Mouse (Mus musculus) ES-E14 (cell line): ENCODE measurements at regions not wholly inside any gene's neighbourhood (a gene's known extent, or its start where the extent isn't known, plus 50 kb on each side); places are given as distances from the start of the nearest gene placed in this dataset.

Experiments
- DNase-seq: peaks from one replicate; pipeline ENCODE4 v3.0.0-alpha.2; 2013; ENCODE audit warnings: low read depth, low spot score
- H3K27ac ChIP-seq: 2 replicates; pipeline ENCODE4 v1.5.1; 2012; ENCODE audit warnings: low read depth, mild to moderate bottlenecking, low read length, moderate library complexity, mixed read lengths; ENCODE audit not compliant: poor library complexity, insufficient read depth, severe bottlenecking
- H3K36me3 ChIP-seq: 2 replicates; pipeline ENCODE4 v1.6.1; 2012; ENCODE audit warnings: mild to moderate bottlenecking, low read length, moderate library complexity, mixed read lengths; ENCODE audit not compliant: control insufficient read depth, poor library complexity, insufficient read depth, severe bottlenecking
- H3K4me1 ChIP-seq, 2 experiments: fragments of 150-350 bp in 1 of 2; sonication (generic) in 1 of 2; 2 replicates each; pipeline ENCODE4 v1.6.1; 2012; ENCODE audit warnings: low read length in 2 of 2, mild to moderate bottlenecking in 1 of 2, mixed read lengths in 1 of 2; ENCODE audit not compliant: control insufficient read depth in 2 of 2, insufficient read depth in 2 of 2, poor library complexity in 1 of 2
- H3K4me3 ChIP-seq, 2 experiments: fragments of 150-350 bp in 1 of 2; sonication (generic) in 1 of 2; 2 replicates each; pipeline ENCODE4 v1.5.1; 2012; ENCODE audit warnings: low read length in 2 of 2, low read depth in 1 of 2, mild to moderate bottlenecking in 1 of 2, mixed read lengths in 1 of 2; ENCODE audit not compliant: insufficient read depth in 1 of 2, poor library complexity in 1 of 2, severe bottlenecking in 1 of 2
- H3K9ac ChIP-seq: 2 replicates; pipeline ENCODE4 v1.6.1; 2012; ENCODE audit warnings: low read depth, mild to moderate bottlenecking, low read length, mixed read lengths; ENCODE audit not compliant: poor library complexity, insufficient read depth, severe bottlenecking
- H3K9me3 ChIP-seq: fragments of 150-350 bp; sonication (generic); 2 replicates; pipeline ENCODE4 v1.6.1; 2012; ENCODE audit warnings: low read depth, mild to moderate bottlenecking, low read length; ENCODE audit not compliant: control insufficient read depth, insufficient read depth
- CHD2 ChIP-seq: IDR thresholded peaks from 2 replicates; pipeline ENCODE4 v1.6.1; 2014; ENCODE audit warnings: mild to moderate bottlenecking, low read depth, low read length, inconsistent platforms
- HCFC1 ChIP-seq: IDR thresholded peaks from 2 replicates; pipeline ENCODE4 v1.6.1; 2012; ENCODE audit warnings: low read length, inconsistent platforms, borderline replicate concordance; ENCODE audit not compliant: insufficient read depth
- MAFK ChIP-seq: IDR thresholded peaks from 2 replicates; pipeline ENCODE4 v1.6.1; 2014; ENCODE audit warnings: mild to moderate bottlenecking, low read depth, low read length, inconsistent platforms; ENCODE audit not compliant: insufficient read depth
- ZC3H11A ChIP-seq: IDR thresholded peaks from 2 replicates; pipeline ENCODE4 v1.6.1; 2012; ENCODE audit warnings: low read depth, mild to moderate bottlenecking, inconsistent platforms, low read length, borderline replicate concordance
- ZNF384 ChIP-seq: IDR thresholded peaks from 2 replicates; pipeline ENCODE4 v1.6.1; 2012; ENCODE audit warnings: low read depth, low read length, inconsistent platforms
- in situ Hi-C, 2 experiments: fragments of 600-800 bp; cut with MboI; formaldehyde crosslinking; loops; one replicate each; pipeline ENCODE4 v1.15.1; 2025; ENCODE audit warnings: low sequenced_read_pairs in 2 of 2, inconsistent platforms in 1 of 2; ENCODE audit not compliant: unreplicated experiment in 2 of 2

- in situ Hi-C loops, result no loop called here
- no peak for DNase-seq
- Histone ChIP-seq H3K9ac (no peak overlapping the region), H3K4me3 (no peak overlapping the region), H3K27ac (no peak overlapping the region), H3K36me3 (no peaks in the 10 kb centered on the region), H3K9me3 (no peaks in the 10 kb centered on the region), H3K4me1 (no peaks in the 10 kb centered on the region)
- no peak for TF ChIP-seq ZNF384
- no peak for TF ChIP-seq HCFC1
- no peak for TF ChIP-seq CHD2
- no peak for TF ChIP-seq MAFK
- no peak for TF ChIP-seq ZC3H11A
These were observed 497.1 kb upstream of the Tnp1 start for GRCm38 (mm10) chr1:73512836-73513235.

DNA sequence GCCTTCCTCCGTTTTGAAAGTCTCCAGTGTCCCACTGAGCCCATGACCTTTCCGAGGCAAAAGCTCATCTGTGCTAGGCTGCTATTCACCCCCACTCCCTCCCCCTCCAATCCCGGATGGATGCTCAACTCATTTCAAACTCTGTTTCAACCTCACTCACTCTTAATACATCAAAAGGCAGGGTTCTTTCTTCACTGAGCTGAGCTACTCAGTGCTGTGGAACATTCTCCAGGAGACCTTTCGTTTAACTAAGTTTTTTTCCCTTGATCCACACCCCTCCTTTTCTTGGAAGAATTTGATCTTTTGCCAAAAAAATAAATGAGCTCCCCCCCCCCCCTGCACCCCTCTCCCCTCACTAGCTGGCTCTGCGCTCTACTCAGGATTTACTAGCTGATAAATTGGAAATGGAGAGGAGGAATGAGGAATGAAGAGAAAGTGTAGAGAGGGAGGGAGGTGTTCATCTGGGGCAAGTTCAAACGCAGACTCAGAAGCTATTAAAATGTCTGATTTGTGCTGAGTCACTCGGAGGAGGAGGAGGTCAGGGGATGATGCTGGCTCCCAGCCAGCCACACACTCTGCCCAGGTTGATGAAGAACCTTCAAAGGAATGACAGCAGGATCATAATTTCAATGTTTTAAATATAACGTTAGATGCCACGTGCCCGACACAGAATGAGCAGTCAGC, 491.5 kb upstream of the Tnp1 start:
- H3K9ac ChIP-seq, result no peak overlapping the region
- no peaks in the 10 kb centered on the region for H3K9me3 ChIP-seq
- DNase-seq, result no peak
- TF ChIP-seq HCFC1 (no peak), MAFK (0 out of 2 replicates have a peak, but pooled peaks have one; percentile 26), CHD2 (no peak)
- H3K4me3 ChIP-seq, result no peak overlapping the region
- H3K36me3 ChIP-seq, result no peaks in the 10 kb centered on the region
- in situ Hi-C loops, result no loop called here
- no peak overlapping the region for H3K27ac ChIP-seq
- 0 out of 4 replicates have a peak, but pooled peaks cover 0 to 2% of the 10 kb centered on the region in 2 experiments for H3K4me1 ChIP-seq

- 0 out of 4 replicates have a peak, but pooled peaks cover 0 to 2% of the 10 kb centered on the region in 2 experiments for H3K4me1 ChIP-seq
- no peaks in the 10 kb centered on the region for H3K36me3 ChIP-seq
- in situ Hi-C loops, result no loop called here
- TF ChIP-seq MAFK (no peak), CHD2 (no peak)
- H3K27ac ChIP-seq, result no peak overlapping the region
- H3K9me3 ChIP-seq, result no peaks in the 10 kb centered on the region
- no peak overlapping the region for H3K4me3 ChIP-seq
- no peak for DNase-seq
- H3K9ac ChIP-seq, result no peak overlapping the region
These were observed 487.9 kb upstream of the Tnp1 start for GRCm38 (mm10) chr1:73503611-73504010.

- no peak overlapping the region for H3K27ac ChIP-seq
- DNase-seq, result no peak
- H3K4me1 ChIP-seq, result peaks cover 0 to 3% of the 10 kb centered on the region in 2 experiments; a peak in 1 of 4 replicates
- TF ChIP-seq HCFC1, result no peak
- no peak for TF ChIP-seq ZC3H11A
- TF ChIP-seq ZNF384, result no peak
- no peak for TF ChIP-seq MAFK
- TF ChIP-seq CHD2, result no peak
- H3K9ac ChIP-seq, result no peak overlapping the region
- H3K9me3 ChIP-seq, result no peaks in the 10 kb centered on the region
- no peak overlapping the region for H3K4me3 ChIP-seq
- in situ Hi-C loops, result no loop called here
- H3K36me3 ChIP-seq, result no peaks in the 10 kb centered on the region
These were observed 485.0 kb upstream of the Tnp1 start for GRCm38 (mm10) chr1:73500671-73501070.

GRCm38 (mm10) chr1:73495971-73496749, 480.5 kb upstream of the Tnp1 start:
- no peak for TF ChIP-seq HCFC1
- no peak for TF ChIP-seq CHD2
- no peak for TF ChIP-seq MAFK
- TF ChIP-seq ZNF384, result no peak
- no peak for TF ChIP-seq ZC3H11A

More at GRCm38 (mm10) chr1:73495971-73496749, 480.5 kb upstream of the Tnp1 start:
- no peaks in the 10 kb centered on the region for H3K36me3 ChIP-seq
- DNase-seq, result no peak
- H3K27ac ChIP-seq, result no peak overlapping the region
- H3K9me3 ChIP-seq, result no peaks in the 10 kb centered on the region
- no peak overlapping the region for H3K9ac ChIP-seq
- H3K4me3 ChIP-seq, result no peak overlapping the region
- H3K4me1 ChIP-seq, result peaks cover 0 to 2% of the 10 kb centered on the region in 2 experiments; a peak in 1 of 4 replicates
- in situ Hi-C loops, result no loop called here
